Mouse (Mus musculus): ENCODE results near the gene Fblim1. TPM values are rescaled to one million over a fixed set of nuclear protein-coding genes. Genes with fewer than 3 reads are reported as not detected.

Gene Fblim1
- polyA plus RNA-seq, 1 experiment from 2014 or later, result 4.0 TPM

DNA sequence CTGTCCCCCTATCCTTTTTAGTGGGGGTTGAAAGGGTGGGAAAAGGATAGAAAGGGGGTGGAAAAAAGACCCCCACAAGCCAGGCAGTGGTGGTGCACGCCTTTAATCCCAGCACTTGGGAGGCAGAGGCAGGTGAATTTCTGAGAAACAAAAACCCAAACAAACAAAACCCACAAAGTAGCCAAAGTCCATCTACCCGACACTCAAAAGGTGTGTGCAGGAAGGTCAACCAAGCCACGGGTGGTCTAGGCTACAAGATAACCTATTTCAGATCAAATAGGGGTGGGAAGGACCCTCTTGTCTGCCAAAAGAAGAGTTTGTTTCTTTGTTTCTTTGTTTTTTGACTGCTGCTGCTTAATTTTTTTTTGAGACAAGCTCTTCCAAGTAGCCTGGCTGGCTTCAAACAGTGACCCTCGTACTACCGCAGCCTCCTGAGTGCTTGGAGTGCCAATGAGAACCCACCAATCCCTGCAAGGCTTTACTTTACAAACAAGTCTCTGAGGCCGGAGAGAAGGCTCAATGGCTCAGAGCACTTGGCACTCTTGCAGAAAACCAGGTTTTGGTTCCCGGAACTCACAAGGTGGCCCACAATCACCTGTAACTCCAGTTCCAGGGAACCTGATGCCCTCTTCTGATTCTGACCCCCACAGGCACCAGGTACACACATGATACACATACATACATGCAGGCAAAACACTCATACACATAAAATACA lies 78.8 kb downstream of the Fblim1 start:
- Histone ChIP-seq H3K27me3 (replicated peaks) (no peaks in the 10 kb centered on the region), H3K36me3 (peaks cover 24% of the 10 kb centered on the region), H3K9me3 (replicated peaks) (no peaks in the 10 kb centered on the region), H3K4me2 (no peak overlapping the region), H3K9ac (no peak overlapping the region), H3K4me3 (no peak overlapping the region), H3K4me1 (peaks cover 85% of the 10 kb centered on the region), H3K27ac (no peak overlapping the region)
- ATAC-seq, result no peak
- WGBS (ENCODE audit: insufficient replicate concordance), result 50% methylated on average over 7 of the region's 7 CpGs

Other genes starting within 250 kb of the Fblim1 start
- 0.08 and 0.13 TPM in 2 replicates for gene Fam131c, start 237.9 kb downstream of the Fblim1 start, polyA plus RNA-seq (2016; fragmentation: Nextera tagmentation; extraction: Ambion mirVana)
- not detected in 2 replicates for gene Clcnka, start 207.4 kb downstream of the Fblim1 start, polyA plus RNA-seq (2016; fragmentation: Nextera tagmentation; extraction: Ambion mirVana)
- not detected in 2 replicates for gene Clcnkb, start 190.1 kb downstream of the Fblim1 start, polyA plus RNA-seq (2016; fragmentation: Nextera tagmentation; extraction: Ambion mirVana)
- gene Hspb7, start 185.3 kb downstream of the Fblim1 start, polyA plus RNA-seq (2016; fragmentation: Nextera tagmentation; extraction: Ambion mirVana), result 0.04 and 0.08 TPM in 2 replicates
- gene Srarp, start 170.0 kb downstream of the Fblim1 start, polyA plus RNA-seq (2016; fragmentation: Nextera tagmentation; extraction: Ambion mirVana), result not detected in 2 replicates
- 15.6 and 16.8 TPM in 2 replicates for gene Zbtb17, start 161.4 kb downstream of the Fblim1 start, polyA plus RNA-seq (2016; fragmentation: Nextera tagmentation; extraction: Ambion mirVana)
- gene Spen, start 67.5 kb downstream of the Fblim1 start, polyA plus RNA-seq (2016; fragmentation: Nextera tagmentation; extraction: Ambion mirVana), result 9.1 and 9.2 TPM in 2 replicates
- gene Tmem82, start 12.5 kb upstream of the Fblim1 start, polyA plus RNA-seq (2016; fragmentation: Nextera tagmentation; extraction: Ambion mirVana), result 3.2 and 3.6 TPM in 2 replicates
- not detected in 2 replicates for gene Slc25a34, start 17.7 kb upstream of the Fblim1 start, polyA plus RNA-seq (2016; fragmentation: Nextera tagmentation; extraction: Ambion mirVana)
- 1.9 and 2.4 TPM in 2 replicates for gene Plekhm2, start 58.8 kb upstream of the Fblim1 start, polyA plus RNA-seq (2016; fragmentation: Nextera tagmentation; extraction: Ambion mirVana)
- gene Rsc1a1, start 79.5 kb upstream of the Fblim1 start, polyA plus RNA-seq (2016; fragmentation: Nextera tagmentation; extraction: Ambion mirVana), result 0.74 TPM in 1 of 2 replicates, not detected in the other
- gene Ddi2, start 117.3 kb upstream of the Fblim1 start, polyA plus RNA-seq (2016; fragmentation: Nextera tagmentation; extraction: Ambion mirVana), result 28.0 and 28.6 TPM in 2 replicates
- gene Agmat, start 140.6 kb upstream of the Fblim1 start, polyA plus RNA-seq (2016; fragmentation: Nextera tagmentation; extraction: Ambion mirVana), result 16.0 and 16.3 TPM in 2 replicates
- 3.1 and 3.2 TPM in 2 replicates for gene Dnajc16, start 184.8 kb upstream of the Fblim1 start, polyA plus RNA-seq (2016; fragmentation: Nextera tagmentation; extraction: Ambion mirVana)
- gene Casp9, start 187.5 kb upstream of the Fblim1 start, polyA plus RNA-seq (2016; fragmentation: Nextera tagmentation; extraction: Ambion mirVana), result 13.5 and 14.5 TPM in 2 replicates
- not detected in 2 replicates for gene Cela2a, start 220.1 kb upstream of the Fblim1 start, polyA plus RNA-seq (2016; fragmentation: Nextera tagmentation; extraction: Ambion mirVana)
- not detected in 2 replicates for gene Ctrc, start 240.3 kb upstream of the Fblim1 start, polyA plus RNA-seq (2016; fragmentation: Nextera tagmentation; extraction: Ambion mirVana)

Data from liver, embryonic 12.5 days (tissue).